Mouse (Mus musculus) ZHBTc4 (cell line): ENCODE measurements around the gene Olfr516.

ENCODE experiments used
- DNase-seq: peaks from one replicate; pipeline ENCODE4 v3.0.0-alpha.2; 2011; ENCODE audit warnings: low read depth, low spot score

Olfr516 gene

DNA sequence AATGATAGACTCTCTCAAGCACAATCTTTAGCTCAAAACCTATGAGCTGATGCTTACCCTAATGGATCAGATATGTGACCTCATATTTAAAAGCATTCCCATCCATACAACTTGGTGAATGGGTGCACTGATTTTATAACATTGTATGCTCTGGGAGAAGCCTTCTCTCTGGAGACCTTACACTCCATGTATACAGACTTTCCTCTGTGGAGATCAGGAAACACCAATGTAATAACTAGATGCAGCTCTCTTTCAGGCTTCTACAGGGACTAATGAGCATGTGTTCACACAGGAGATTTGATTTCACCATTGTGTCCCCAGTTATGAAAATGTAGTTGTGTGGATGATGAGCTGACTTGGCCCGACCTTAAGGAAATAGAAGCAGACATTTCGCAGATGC, at the start of gene Olfr516:
Gene Olfr516, minus strand, starts transcription at position 101 of the 400 bp plus-strand sequence.
- DNase-seq = no peak

DNA sequence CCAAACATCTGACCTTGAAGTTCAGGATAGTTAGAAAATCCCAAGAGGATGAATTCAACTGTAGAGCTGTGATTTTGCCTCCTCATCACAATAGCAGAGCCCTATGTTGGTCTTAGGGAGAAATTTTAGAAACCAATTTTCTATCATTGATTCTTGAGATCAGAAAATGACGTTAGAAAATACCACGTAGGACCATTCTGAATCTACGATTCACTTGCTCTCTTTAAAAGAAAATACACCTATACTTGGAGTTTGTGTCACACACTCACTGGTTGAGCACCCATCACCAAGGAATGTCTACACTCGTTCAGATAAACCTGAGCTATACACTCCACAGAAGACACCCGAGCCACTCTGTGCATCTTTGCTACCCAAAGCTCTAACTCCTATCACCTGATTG, 44.0 kb upstream of the Olfr516 start, which contains the start of gene Olfr519:
Gene Olfr519, minus strand, starts transcription at position 101 of the 400 bp plus-strand sequence.
- no peak for DNase-seq

DNA sequence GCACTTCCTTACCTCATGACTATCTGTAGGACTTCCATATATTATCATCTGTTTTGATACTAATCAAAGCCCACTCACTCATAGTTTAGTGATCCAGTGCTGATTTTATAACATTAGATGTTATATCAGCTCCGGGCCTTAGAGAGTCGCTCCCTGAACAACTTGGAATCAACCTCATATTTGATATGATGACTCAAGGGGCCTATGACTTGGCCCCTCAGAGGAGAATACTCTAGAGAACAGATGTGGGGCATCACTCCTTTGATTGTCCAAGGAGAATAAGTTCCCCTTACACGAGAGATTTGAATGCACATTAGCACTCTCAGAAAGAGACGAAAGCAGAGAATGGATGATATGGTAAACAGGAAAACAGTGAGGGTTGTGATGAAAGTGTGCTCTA, 34.6 kb upstream of the Olfr516 start, which contains the start of gene Olfr518:
Gene Olfr518, minus strand, starts transcription at position 101 of the 400 bp plus-strand sequence.
- no peak for DNase-seq

DNA sequence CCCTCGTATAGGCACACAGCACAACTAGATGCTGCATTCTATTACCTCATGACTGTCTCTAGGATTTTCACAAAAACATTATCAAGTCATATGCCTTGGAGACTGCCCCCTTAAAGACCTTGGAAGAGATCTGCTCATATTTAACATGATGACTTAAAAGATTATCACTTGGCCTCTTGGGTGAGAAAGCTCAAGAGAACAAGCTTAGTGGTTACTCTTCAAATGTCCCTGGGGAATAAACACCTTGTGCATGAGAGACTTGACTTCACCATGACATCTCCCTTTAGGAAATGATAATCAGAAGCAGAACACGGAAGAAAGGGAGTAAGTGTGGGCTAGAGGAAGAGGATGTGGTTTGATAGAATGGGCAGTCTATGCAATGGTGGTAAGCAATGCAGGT, 21.9 kb upstream of the Olfr516 start, which contains the start of gene Olfr517:
Gene Olfr517, minus strand, starts transcription at position 101 of the 400 bp plus-strand sequence.
- DNase-seq = no peak

DNA sequence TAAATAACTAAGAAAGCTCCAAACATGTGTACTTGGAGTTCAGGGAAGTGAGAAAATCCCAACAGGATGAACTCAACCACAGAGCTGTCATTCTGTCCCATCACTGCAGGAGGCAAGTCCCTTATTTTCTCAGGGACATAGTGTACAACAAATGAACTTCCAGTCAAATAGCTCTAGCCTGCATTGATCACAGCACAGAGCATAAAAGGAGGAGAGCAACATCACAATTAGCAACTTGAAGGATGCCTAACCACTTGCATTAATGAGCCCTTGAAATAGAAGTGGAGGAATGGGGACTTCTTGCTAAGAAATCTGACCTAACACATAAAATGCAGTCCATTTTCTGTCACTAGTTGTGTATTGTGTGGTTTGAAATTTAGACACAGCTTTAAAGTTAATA, 24.4 kb downstream of the Olfr516 start, which contains the start of gene Olfr514:
Gene Olfr514, minus strand, starts transcription at position 101 of the 400 bp plus-strand sequence.
- DNase-seq = no peak

- peak; percentile 60 for DNase-seq
Measured at GRCm38 (mm10) chr7:108814593-108815215, 35.6 kb downstream of the Olfr516 start.

DNA sequence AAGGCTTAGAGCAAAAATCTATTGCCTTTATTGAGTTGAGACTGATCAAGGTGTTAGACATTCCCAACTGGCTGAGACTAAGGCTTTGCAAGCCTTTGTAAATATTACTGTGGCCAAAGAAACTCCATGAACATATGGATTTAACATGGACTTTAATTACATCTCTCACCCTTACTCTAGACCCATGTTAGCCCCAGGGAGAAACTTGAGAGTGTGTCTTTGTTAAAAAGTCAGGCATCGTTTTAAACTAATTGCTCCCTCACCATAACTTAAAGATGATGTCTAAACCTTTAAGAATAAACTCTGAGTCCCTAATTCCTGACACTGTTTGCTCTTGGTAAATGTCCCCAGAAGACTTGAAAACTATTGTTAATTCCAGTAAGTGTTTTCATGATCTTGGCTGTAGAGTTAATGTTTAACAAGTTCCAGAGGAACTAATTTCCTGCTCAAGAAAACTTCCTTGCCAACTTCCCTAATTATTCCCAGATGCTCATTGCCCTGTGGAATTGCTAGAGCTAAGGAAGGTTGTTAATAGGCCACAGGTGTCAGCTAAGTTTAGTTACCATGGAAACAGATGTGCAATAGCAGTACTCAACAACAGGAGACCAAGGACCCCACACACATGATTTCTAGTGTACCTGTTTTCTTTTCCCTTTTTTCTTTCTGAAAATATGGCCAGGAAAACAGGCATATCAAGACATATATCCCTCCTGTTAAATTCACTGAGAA, 53.0 kb downstream of the Olfr516 start:
- no peak for DNase-seq
